Mouse (Mus musculus): ENCODE measurements at regions not wholly inside any gene's neighbourhood (a gene's known extent, or its start where the extent isn't known, plus 50 kb on each side); places are given as distances from the start of the nearest gene placed in this dataset.

- no peak for DNase-seq (ENCODE audit: low spot score in 2 of 2)
Observed at GRCm38 (mm10) chr15:60632789-60633456, 220.7 kb downstream of the Fam84b start.

GRCm38 (mm10) chr15:60630756-60631402 lies 222.7 kb downstream of the Fam84b start:
- peak; percentile 6 to 11 for DNase-seq (ENCODE audit: low spot score in 2 of 2)

- DNase-seq (ENCODE audit: low spot score in 2 of 2) = no peak
Observed at GRCm38 (mm10) chr15:60618801-60619200, 234.8 kb downstream of the Fam84b start.

GRCm38 (mm10) chr15:60617371-60617770 lies 236.2 kb downstream of the Fam84b start:
- DNase-seq (ENCODE audit: low spot score in 2 of 2) = no peak

GRCm38 (mm10) chr15:60601885-60602284 lies 251.7 kb downstream of the Fam84b start:
- DNase-seq (ENCODE audit: low spot score in 2 of 2) = no peak

GRCm38 (mm10) chr15:60577084-60577483 lies 276.5 kb downstream of the Fam84b start:
- no peak for DNase-seq (ENCODE audit: low spot score in 2 of 2)

GRCm38 (mm10) chr15:60566267-60566666 lies 287.3 kb downstream of the Fam84b start:
- no peak for DNase-seq (ENCODE audit: low spot score in 2 of 2)

- no peak for DNase-seq (ENCODE audit: low spot score in 2 of 2)
Observed at GRCm38 (mm10) chr15:60565017-60565416, 288.6 kb downstream of the Fam84b start.

GRCm38 (mm10) chr15:60560641-60561040 lies 292.9 kb downstream of the Fam84b start:
- no peak for DNase-seq (ENCODE audit: low spot score in 2 of 2)

GRCm38 (mm10) chr15:60555691-60556090 lies 297.9 kb downstream of the Fam84b start:
- DNase-seq (ENCODE audit: low spot score in 2 of 2) = no peak

- no peak for DNase-seq (ENCODE audit: low spot score in 2 of 2)
Observed at GRCm38 (mm10) chr15:60554587-60554986, 299.0 kb downstream of the Fam84b start.

GRCm38 (mm10) chr15:60548045-60548444 lies 305.5 kb downstream of the Fam84b start:
- DNase-seq (ENCODE audit: low spot score in 2 of 2) = no peak

- DNase-seq (ENCODE audit: low spot score in 2 of 2) = no peak
Observed at GRCm38 (mm10) chr15:60537191-60537590, 316.4 kb downstream of the Fam84b start.

GRCm38 (mm10) chr15:60534701-60535100 lies 318.9 kb downstream of the Fam84b start:
- DNase-seq (ENCODE audit: low spot score in 2 of 2) = no peak

- DNase-seq (ENCODE audit: low spot score in 2 of 2) = no peak
Observed at GRCm38 (mm10) chr15:60516810-60517209, 336.8 kb downstream of the Fam84b start.

GRCm38 (mm10) chr15:60476755-60477310 lies 376.7 kb downstream of the Fam84b start:
- DNase-seq (ENCODE audit: low spot score in 2 of 2) = no peak

GRCm38 (mm10) chr15:60475086-60475485 lies 378.5 kb downstream of the Fam84b start:
- no peak for DNase-seq (ENCODE audit: low spot score in 2 of 2)

- DNase-seq (ENCODE audit: low spot score in 2 of 2) = no peak
Observed at GRCm38 (mm10) chr15:60431916-60432315, 415.5 kb upstream of the 4933412E24Rik start.

GRCm38 (mm10) chr15:60419081-60419480 lies 402.7 kb upstream of the 4933412E24Rik start:
- DNase-seq (ENCODE audit: low spot score in 2 of 2) = peak; percentile 48 to 58

- DNase-seq (ENCODE audit: low spot score in 2 of 2) = no peak
Observed at GRCm38 (mm10) chr15:60392267-60392666, 375.9 kb upstream of the 4933412E24Rik start.

- DNase-seq (ENCODE audit: low spot score in 2 of 2) = no peak
Observed at GRCm38 (mm10) chr15:60390336-60390735, 373.9 kb upstream of the 4933412E24Rik start.

GRCm38 (mm10) chr15:60387962-60388361 lies 371.5 kb upstream of the 4933412E24Rik start:
- DNase-seq (ENCODE audit: low spot score in 2 of 2) = peak; percentile 19 to 63

All from layer of hippocampus, adult 8-10 months (tissue).